ENCODE assay signal across 8 mouse cellular contexts in genomic region chr4:134704590-134704989, GRCm38 (mm10). TPM values are rescaled to one million over a fixed set of nuclear protein-coding genes. Genes with fewer than 3 reads are reported as not detected.
DNase-seq lines count a peak whose midpoint lies in the region; ATAC-seq lines count a peak whose summit lies in the region.

No protein-coding gene starts in this region.

- no peak for DNase-seq in kidney, adult 8-10 months
- no peak for DNase-seq in urinary bladder, adult 18-20 months (ENCODE audit: low spot score in 2 of 2)
- no peak for DNase-seq in thymus, postnatal 10 days (ENCODE audit: low spot score in 2 of 2)
- no peak for DNase-seq in thymus, postnatal 25 days

- no peak overlapping the region for H3K27ac ChIP-seq in kidney, embryonic 14.5 days (ENCODE audit: low read depth, low read length)
- H3K27ac ChIP-seq in hindbrain, embryonic 16.5 days (ENCODE audit: low read depth, low read length), result peak overlapping the region; percentile 86
- H3K27ac ChIP-seq in midbrain, embryonic 16.5 days (ENCODE audit: low read length), result peak overlapping the region; percentile 58

- no peak for ATAC-seq in kidney, embryonic 14.5 days (ENCODE audit: low FRiP score, low TSS enrichment)
- peak; percentile 14 for ATAC-seq in common myeloid progenitor, adult 5-6 weeks (replicated peaks; ENCODE audit: low read depth, poor library complexity, severe bottlenecking)
- ATAC-seq in hindbrain, embryonic 16.5 days, result no peak
- no peak; the same call in 1 of the 2 replicates for ATAC-seq in midbrain, embryonic 16.5 days

- peaks cover 17% of the 10 kb centered on the region; the same call in 1 of the 2 replicates for H3K4me1 ChIP-seq in kidney, embryonic 14.5 days (ENCODE audit: control insufficient read depth, insufficient read depth, low read length)
- peaks cover 25% of the 10 kb centered on the region for H3K4me1 ChIP-seq in hindbrain, embryonic 16.5 days (ENCODE audit: control insufficient read depth, insufficient read depth, low read depth, low read length)
- peaks cover 35% of the 10 kb centered on the region for H3K4me1 ChIP-seq in midbrain, embryonic 16.5 days (ENCODE audit: control insufficient read depth, insufficient read depth, low read length)

- peak overlapping the region; percentile 96 for H3K4me2 ChIP-seq in kidney, embryonic 14.5 days (replicated peaks; ENCODE audit: low read depth, low read length)
- H3K4me2 ChIP-seq in hindbrain, embryonic 16.5 days (ENCODE audit: low read length), result peak overlapping the region; percentile 99
- H3K4me2 ChIP-seq in midbrain, embryonic 16.5 days (ENCODE audit: low read length), result peak overlapping the region; percentile 96

- under 1% methylated on average over 21 of the region's 21 CpGs for WGBS in kidney, embryonic 14.5 days
- WGBS in hindbrain, embryonic 16.5 days, result under 1% methylated on average over 20 of the region's 21 CpGs
- under 1% methylated on average over 21 of the region's 21 CpGs for WGBS in midbrain, embryonic 16.5 days

- H3K4me3 ChIP-seq in kidney, embryonic 14.5 days (ENCODE audit: low read length), result peak overlapping the region; percentile 51
- peak overlapping the region; percentile 74 for H3K4me3 ChIP-seq in hindbrain, embryonic 16.5 days (ENCODE audit: low read length)
- peak overlapping the region; percentile 69 for H3K4me3 ChIP-seq in midbrain, embryonic 16.5 days (ENCODE audit: low read depth, low read length)

- H3K27me3 ChIP-seq in kidney, embryonic 14.5 days (ENCODE audit: control insufficient read depth, insufficient read depth, low read length), result 0 out of 2 replicates have a peak, but pooled peaks cover 2% of the 10 kb centered on the region
- H3K27me3 ChIP-seq in hindbrain, embryonic 16.5 days (replicated peaks; ENCODE audit: control insufficient read depth, insufficient read depth, low read length), result no peaks in the 10 kb centered on the region; the same call in 1 of the 2 replicates
- peaks cover 2% of the 10 kb centered on the region for H3K27me3 ChIP-seq in midbrain, embryonic 16.5 days (ENCODE audit: control insufficient read depth, insufficient read depth, low read depth, low read length)

- no peaks in the 10 kb centered on the region for H3K36me3 ChIP-seq in kidney, embryonic 14.5 days (ENCODE audit: control insufficient read depth, insufficient read depth, low read length)
- no peaks in the 10 kb centered on the region for H3K36me3 ChIP-seq in hindbrain, embryonic 16.5 days (ENCODE audit: control insufficient read depth, insufficient read depth, low read length)
- H3K36me3 ChIP-seq in midbrain, embryonic 16.5 days (ENCODE audit: control insufficient read depth, insufficient read depth, low read length), result no peaks in the 10 kb centered on the region

- H3K9ac ChIP-seq in kidney, embryonic 14.5 days (ENCODE audit: low read depth, low read length), result peak overlapping the region; percentile 50; the same call in 1 of the 2 replicates
- peak overlapping the region; percentile 74 for H3K9ac ChIP-seq in hindbrain, embryonic 16.5 days (ENCODE audit: low read depth, low read length)
- peak overlapping the region; percentile 71 for H3K9ac ChIP-seq in midbrain, embryonic 16.5 days (ENCODE audit: low read depth, low read length)

- H3K9me3 ChIP-seq in kidney, embryonic 14.5 days (ENCODE audit: control insufficient read depth, low read length), result no peaks in the 10 kb centered on the region
- no peaks in the 10 kb centered on the region for H3K9me3 ChIP-seq in hindbrain, embryonic 16.5 days (ENCODE audit: control insufficient read depth, low read length)
- no peaks in the 10 kb centered on the region for H3K9me3 ChIP-seq in midbrain, embryonic 16.5 days (replicated peaks; ENCODE audit: control insufficient read depth, low read length, poor library complexity, severe bottlenecking)

RNA-seq across cellular contexts. Expression of gene Man1c1, which starts 0.5 kb away (rescaled TPM):
- polyA plus RNA-seq in kidney, embryonic 14.5 days (2014; fragmentation: Nextera tagmentation; extraction: Ambion mirVana), result 3.8 and 5.3 TPM in 2 replicates
- total RNA-seq in common myeloid progenitor, adult 5-6 weeks (2017), result 1.2 and 1.6 TPM in 2 replicates
- polyA plus RNA-seq in hindbrain, embryonic 16.5 days (2015; fragmentation: Nextera tagmentation; extraction: Ambion mirVana), result 3.7 and 5.1 TPM in 2 replicates
- 2.9 and 3.2 TPM in 2 replicates for polyA plus RNA-seq in midbrain, embryonic 16.5 days (2015; fragmentation: Nextera tagmentation; extraction: Ambion mirVana)
